Mouse (Mus musculus) bone marrow macrophage, adult 2 months (primary cell): ENCODE results near the gene Mrps14.

Experiments used
- CTCF ChIP-seq: IDR thresholded peaks from 2 replicates; pipeline ENCODE4 v1.5.1; 2012; ENCODE audit warnings: low read depth, mild to moderate bottlenecking, low read length, moderate library complexity
- POLR2A ChIP-seq: IDR thresholded peaks from 2 replicates; pipeline ENCODE4 v1.6.1; 2012; ENCODE audit warnings: mild to moderate bottlenecking, low read depth, low read length, borderline replicate concordance

DNA sequence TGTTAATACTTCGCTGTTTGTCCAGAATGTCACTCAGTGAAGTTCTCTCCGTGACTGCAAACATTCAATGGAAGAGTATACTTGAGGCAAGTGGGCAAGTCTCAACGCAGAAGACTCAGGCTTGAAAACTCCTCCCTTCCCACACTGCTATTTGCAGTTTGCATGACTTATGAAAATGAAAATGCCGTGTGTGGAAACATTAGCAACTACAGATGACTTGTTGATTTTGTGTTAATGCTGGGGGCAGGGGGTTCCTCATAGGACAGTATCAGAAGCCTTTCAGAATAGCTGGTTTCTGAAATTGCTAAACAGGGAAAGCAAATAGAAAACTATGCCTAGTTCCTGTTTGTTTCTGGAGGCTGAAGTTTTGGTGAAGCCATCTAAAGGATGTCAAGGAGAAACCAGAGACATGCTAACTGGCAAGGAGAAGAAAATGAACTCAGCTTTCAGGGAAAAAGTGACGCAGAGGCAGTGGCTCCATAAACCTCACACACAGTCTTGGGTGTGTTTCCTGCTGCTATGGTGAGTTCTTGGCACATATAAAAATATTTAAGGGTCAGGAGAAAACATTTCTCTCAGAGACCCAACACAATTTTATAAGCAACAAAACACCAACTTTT lies 56.5 kb downstream of the Mrps14 start:
- TF ChIP-seq POLR2A (no peak), CTCF (no peak)
